Mouse (Mus musculus) adrenal gland, postnatal 25 days (tissue): ENCODE measurements around the gene Igfbp7. TPM values are rescaled to one million over a fixed set of nuclear protein-coding genes. Genes with fewer than 3 reads are reported as not detected.

Source experiments
- DNase-seq: peaks from one replicate; pipeline ENCODE4 v3.0.0; 2021; ENCODE audit warnings: mixed read lengths
- total RNA-seq: library from RNA; stranded (reverse); gene quantifications from 2 replicates; pipeline ENCODE4 v1.2.3, GENCODE M21; 2021

Gene Igfbp7
- total RNA-seq, 1 experiment from 2014 or later = 885 TPM

DNA sequence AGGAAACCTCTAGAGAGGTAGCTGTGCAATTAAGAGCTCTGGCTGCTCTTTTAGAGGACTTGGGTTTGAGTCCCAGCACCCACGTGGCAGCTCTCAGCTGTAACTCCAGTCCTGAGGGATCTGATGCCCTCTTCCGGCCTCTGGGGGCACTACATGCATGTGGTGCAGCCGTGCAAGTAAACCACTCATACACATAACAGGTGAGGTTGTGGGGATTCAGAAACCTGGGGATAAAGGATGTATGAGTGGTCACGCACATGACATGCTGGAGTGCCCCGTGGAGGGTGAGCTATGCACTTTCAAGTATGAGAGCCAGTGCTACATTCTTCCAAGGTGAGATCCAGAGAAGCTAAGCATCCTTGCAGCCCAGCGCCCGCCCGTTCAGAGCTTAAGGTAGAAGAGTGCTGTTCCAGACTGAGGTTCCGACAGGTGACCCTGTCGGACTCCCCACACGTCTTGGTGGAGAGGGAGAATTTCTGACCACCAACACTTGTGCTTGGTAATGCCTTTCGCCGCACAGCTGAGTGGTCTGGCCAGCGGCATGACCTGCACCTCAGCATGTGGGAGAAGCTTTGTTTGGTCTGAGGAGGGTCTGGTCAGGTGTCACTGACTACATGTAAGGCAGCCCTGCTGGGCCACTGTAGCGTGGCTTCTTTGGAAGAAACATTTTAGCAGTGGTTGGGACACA lies 57.7 kb downstream of the Igfbp7 start:
- no peak for DNase-seq

DNA sequence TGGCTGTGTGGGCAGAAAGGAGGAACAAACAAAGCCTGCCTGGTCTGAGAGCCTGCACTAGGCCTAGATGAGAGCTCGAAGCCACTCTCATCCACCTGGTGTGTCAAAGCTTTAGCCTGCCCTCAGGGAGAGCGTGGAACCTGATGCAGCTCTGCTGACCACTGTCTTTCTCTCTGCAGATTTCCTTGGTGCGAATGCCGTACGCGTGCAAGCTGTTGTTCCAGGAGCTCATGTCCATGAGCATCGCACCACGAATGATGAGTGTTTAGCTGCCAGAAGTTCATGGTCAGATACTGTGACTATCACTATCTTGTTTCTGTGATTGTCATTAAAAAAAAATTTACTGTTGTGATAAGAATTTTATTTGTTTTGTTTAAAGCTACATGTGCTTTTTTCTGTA lies 58.9 kb downstream of the Igfbp7 start:
- DNase-seq = no peak

DNA sequence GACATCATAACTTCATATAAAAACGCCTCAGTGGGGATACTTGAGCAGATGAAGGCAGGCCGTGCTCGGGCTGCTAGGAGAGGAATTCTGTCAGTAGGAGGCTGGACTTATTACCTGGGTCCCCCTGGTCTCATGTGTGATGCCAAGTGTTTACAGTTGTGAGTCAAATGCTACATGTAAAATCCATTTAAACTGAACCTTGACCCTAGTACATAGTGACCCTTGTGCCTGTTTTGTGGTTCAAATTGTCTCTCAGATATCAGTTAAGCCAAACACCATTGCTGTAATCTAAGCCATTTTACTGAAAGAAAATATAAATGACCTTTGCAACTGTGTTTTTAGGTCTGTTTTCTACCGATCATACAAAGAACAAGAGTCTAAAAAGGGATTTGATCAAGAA lies 67.8 kb downstream of the Igfbp7 start:
- DNase-seq = no peak

DNA sequence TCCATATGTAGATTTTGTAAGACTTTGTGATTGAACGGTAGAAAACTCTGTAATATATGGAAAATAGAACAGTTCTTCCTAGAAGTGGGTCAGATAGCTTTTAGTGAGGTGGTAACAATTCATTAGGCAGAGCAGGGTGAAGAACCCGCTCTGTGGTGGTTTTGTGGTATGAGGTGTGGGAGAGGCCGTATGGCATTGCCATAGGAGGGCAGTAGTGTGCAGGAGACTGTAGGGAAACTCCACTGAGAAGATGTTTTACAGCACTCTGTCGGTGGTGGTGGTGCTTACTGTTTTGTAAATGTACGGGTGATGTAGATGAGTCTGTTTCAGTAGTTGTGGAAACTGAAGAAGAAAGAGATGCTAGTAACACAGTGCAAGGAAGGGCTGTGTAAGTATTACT lies 77.7 kb downstream of the Igfbp7 start:
- DNase-seq = no peak

DNA sequence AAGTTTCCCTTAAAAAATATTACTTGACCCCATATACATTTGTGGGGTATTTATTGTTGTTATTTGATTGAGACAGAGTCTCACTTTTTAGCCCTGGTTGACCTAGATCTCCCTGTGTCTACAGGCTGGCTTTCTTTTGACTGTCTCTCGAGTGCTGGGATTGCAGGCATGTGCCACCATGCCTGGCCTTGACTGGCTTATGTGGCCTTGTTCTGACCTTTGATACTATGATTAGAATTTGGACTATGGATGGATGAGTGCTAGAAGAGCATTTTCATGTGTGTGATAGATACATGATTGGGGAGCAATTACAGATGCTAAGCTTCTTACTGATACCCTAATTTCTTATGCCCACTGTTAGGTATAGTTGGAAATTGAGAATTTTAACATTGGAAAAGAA lies 82.9 kb downstream of the Igfbp7 start:
- no peak for DNase-seq

DNA sequence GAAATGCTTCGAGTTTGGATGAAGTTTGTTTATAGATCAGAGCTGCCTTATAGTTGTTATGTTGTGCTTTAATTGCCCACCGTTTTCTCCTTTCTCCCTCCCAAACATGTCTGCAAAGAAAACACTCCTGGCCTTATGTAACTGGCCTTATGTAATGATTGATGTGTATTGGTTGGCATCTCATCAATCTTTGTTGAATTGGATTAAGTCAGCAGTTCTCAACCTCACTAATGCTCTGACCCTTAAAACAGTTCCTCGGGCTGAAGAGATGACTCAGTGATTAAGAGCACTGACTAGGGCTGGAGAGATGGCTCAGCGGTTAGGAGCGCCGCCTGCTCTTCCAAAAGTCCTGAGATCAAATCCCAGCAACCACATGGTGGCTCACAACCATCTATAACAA lies 92.9 kb downstream of the Igfbp7 start:
- no peak for DNase-seq

DNA sequence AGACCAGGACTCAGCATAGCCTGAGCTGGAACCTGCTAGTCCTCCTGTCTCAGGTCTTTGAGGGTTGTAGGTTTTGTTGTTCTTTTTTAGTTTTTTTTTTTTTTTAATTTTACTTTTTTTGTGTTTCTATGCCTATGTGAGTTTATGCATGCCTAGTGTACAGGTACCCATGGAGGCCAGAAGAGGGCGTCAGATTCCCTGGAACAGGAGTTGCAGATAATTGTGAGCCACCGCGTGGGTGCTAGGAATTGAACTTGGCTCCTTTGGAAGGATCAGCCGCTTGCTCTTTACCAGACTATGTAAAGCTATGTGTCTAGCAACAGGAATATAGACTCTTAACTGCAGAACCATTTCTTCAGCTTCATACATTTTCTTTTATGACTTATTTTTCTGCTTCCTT lies 93.6 kb downstream of the Igfbp7 start:
- no peak for DNase-seq

DNA sequence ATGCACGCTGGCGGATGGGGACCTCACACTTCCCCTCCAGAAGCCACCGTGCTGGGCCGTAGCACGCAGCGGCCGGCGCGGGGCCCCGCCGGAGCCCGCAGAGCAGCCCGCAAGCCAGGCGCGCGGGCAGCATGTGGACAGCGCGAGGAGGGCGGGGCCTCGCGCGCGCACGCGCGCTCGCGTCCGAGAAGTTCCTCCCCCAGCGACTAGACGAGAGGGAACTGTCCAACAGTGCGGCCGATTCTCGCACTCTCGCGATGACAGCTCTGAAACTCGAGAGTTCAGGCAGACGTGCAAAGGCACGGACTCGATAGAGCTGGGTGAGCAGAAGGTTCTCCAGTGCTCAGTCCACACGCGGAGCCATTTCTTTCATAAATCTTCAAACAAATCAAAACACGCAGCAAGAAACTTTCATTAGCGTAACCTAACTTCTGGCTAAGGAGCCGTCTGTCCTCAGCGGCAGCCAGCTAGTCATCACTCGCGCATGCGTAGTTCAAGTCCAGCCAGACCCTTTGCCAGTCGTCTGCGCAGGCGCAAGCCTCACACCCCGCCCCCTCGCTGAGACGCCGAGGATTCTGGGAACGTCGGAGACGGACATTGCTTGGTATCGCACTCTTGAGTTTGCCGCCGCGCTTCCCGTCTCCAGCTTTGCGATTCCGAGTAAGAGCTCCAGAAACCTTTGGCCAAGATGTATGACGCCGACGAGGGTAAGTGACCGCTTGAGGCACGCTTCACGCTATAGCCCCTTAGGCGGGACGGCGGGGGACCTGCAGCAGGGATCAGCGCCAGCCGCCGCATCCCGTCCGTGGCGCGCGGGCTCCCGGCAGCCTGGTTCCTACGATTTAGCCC lies 97.7 kb downstream of the Igfbp7 start, which contains the start of the genes Noa1 and Polr2b:
Gene Noa1, minus strand, starts transcription at position 161 of the 849 bp plus-strand sequence.
Gene Polr2b, plus strand, starts transcription at position 224 of the 849 bp plus-strand sequence.
- peak; percentile 99 for DNase-seq

DNA sequence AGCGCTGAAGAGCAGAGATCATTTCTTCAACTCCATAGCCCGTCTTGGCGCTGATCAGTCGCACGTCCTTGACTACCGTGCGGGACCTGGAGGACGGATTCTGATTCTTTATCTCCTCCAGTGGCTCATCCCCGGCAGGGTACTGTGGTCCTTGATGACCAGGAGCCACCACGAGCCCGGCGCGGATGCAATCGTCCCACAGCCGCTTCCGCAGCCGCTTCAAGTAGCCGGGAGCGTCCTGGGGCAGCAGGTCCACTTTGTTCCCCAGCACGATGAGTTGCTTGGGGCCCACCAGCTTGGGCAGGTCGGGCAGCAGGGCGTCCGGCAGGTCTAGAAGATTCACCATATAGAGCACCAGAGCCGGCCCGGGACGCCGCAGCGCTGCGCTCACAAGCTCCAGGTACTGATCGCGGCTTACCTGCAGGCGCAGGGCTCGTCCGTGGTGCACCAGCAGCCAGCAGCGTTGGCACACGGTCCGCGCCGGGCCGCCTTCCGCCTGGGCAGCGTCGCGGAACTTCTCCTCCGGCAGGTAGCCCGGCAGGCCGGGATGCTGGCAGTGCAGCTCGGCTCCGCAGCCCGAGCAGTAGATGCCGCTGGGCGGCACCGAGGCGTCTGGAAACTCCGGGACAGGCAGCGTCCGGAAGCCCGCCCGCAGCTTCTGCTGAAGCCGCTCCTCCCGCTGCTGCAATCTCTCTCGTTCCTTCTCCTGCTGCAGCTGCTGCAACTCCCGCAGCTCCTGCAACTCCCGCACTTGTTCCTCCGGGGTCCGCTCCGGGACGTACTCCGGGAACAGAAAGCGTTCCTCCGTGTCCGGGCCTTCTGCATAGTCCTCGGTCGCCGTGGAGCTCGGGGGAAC lies 98.6 kb downstream of the Igfbp7 start:
- peak; percentile 32 for DNase-seq

DNA sequence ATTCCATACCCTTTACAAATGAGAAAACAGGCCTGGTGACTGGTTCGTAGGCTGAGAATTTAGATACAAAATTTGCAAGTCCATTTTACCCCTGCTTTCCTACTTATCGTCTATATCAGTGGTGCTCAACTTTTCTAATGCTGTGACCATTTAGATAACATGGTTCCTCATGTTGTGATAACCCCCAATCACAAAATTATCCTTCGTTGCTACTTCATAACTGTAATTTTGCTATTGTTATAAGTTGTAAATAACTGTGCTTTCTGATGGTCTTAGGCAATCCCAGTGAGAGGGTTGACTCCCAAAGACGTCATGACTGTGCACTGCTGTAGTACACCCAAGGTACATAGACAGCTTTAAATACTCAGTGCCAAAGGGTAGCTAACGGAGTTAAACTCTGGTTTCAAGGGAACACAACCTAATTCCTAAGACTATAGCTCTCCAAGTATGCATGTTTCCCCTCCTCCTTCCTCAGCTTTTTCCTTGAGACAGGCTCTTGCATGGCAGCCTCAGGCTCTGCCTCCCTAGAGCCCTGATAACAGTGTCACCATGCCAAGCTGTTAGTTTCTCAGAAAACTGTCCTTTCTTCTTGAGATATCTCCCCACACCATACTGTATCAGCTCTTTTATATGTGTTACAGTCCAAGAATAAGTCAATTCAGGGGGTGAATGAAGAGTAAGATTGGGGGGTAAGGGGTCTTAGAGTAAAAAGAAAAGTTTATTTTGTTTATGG lies 99.9 kb downstream of the Igfbp7 start:
- DNase-seq = no peak

DNA sequence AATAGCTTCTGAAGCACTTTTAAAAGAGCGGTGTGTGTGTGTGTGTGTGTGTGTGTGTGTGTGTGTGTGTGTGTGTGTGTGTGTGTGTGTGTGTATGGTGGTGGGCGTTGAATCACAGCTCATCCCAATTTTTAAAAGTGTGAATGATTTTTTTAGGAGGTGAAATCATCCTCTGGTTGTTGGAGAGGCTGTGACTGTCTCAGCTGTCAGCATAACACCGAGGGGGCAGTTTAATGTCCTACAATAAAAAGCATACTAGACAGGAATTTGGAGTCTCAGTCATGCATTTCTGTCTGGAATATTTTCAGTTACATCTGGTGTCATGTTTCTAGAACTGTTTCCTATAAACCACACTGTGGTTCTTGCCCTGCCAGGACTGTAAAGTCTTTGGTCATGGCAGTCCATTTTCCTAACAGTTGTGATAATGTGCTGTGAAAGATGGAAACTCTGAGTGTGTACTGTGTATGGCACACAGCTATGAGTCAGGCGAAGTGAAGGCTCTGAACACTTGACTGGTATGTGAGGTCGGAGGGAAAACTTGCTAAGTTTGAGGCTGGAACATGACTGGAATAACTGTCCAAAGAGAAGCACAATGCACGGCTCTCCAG lies 106.4 kb downstream of the Igfbp7 start:
- DNase-seq = no peak

DNA sequence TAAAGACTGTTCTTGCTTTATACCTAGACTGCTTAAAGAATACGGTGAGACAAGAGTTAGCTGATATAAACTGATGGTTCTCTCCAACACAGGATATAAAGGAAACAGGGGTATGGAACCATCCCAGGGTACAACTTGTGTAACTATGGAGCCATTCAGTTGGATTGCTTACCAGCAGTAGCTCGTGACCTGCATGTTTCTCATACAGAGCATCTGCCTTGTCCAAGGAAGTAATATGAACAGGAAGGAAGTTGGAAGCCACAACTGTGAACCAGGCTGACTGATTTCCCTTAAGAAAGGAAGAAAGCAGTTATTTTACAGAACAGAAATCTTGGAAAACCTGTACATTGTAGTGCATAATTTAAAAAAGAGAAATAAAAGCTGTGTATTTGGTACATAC lies 108.4 kb downstream of the Igfbp7 start:
- DNase-seq = no peak

Other genes with a start within 250 kb of the Igfbp7 start
- gene Spink2, start 196.6 kb downstream of the Igfbp7 start, total RNA-seq = not detected in 2 replicates
- gene Rest, start 142.6 kb downstream of the Igfbp7 start, total RNA-seq = 26.4 and 28.8 TPM in 2 replicates
- 28.7 and 42.9 TPM in 2 replicates for gene Noa1, start 98.0 kb downstream of the Igfbp7 start, total RNA-seq
- gene Polr2b, start 97.9 kb downstream of the Igfbp7 start, total RNA-seq = 102 and 106 TPM in 2 replicates